Mouse (Mus musculus): ENCODE results near the gene Sfxn3. TPM values are rescaled to one million over a fixed set of nuclear protein-coding genes. Genes with fewer than 3 reads are reported as not detected.

Sfxn3 gene
- polyA plus RNA-seq, 1 experiment from 2014 or later = 24.5 TPM

DNA sequence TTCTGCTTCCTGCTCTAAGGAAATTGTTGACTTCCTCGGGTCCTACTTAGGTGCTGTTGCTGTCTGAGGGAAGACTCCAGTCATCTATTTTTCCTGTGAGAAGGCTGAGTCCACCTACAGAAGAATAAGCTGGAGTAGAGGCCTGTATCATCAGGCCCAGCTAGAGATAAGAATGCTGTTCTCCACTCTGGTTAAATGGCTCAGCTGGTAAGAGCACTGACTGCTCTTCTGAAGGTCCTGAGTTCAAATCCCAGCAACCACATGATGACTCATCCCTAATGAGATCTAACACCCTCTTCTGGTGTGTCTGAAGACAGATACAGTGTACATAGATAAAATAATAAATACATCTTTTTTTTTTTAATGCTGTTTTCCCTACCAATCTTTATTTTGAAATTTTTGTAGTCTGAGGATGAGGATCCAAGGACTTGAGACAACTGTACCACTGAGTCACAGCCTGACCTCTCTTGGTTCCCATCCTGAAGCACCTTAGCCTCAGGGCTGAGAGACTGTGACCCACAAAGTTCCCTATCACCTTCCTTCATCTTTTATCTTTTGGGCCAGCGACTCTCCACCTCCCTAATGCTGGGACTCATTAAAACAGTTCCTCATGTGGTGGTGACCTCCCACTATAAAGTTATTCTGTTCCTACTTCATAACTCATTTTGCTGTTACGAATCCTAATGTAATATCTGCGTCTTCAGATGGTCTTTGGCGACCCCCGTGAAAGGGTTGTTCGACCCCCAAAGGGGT lies 20.6 kb downstream of the Sfxn3 start:
- peaks cover 51% of the 10 kb centered on the region for H3K27me3 ChIP-seq (replicated peaks)
- no peaks in the 10 kb centered on the region for H3K9me3 ChIP-seq
- no peak overlapping the region for H3K27ac ChIP-seq
- 76% methylated on average over 7 of the region's 7 CpGs for WGBS
- H3K36me3 ChIP-seq = no peaks in the 10 kb centered on the region
- H3K4me3 ChIP-seq (replicated peaks) = no peak overlapping the region
- no peak overlapping the region for H3K4me2 ChIP-seq
- H3K9ac ChIP-seq = no peak overlapping the region
- no peak for ATAC-seq (ENCODE audit: insufficient read depth, low FRiP score, low read depth)
- H3K4me1 ChIP-seq = no peaks in the 10 kb centered on the region

DNA sequence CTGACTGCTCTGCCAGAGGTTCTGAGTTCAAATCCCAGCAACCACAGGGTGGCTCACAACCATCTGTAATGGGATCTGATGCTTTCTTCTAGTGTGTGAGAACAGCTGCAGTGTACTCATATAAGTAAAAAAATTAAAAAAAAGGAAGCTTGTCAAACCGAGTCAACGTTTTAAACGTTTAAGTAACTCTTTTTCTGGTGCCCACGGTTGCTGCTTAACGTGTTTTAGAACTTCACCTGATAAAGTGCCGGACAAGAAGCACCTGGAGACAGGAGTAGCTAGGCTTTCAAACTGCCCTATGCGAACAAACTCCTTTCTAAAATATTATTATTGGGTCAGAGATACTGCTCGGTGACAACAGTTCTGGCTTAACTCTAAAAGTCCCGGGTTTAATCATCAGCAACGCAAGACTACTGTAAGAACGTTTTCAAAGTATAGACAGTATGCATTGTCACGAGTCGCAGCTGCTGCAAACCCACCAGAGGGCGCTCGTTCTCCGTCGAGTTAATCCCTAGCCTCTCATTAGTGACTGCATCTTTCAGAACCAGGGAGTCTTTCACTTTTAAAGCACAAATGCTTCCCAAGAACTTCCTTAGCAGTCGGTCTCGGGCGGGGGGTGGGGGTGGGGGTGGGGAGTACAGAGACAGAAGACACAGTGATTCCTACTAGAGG lies 26.7 kb downstream of the Sfxn3 start:
- Histone ChIP-seq H3K4me1 (peaks cover 35% of the 10 kb centered on the region), H3K4me2 (peak overlapping the region; percentile 97), H3K9ac (peak overlapping the region; percentile 89; the same call in 1 of the 2 replicates), H3K4me3 (replicated peaks) (peak overlapping the region; percentile 78), H3K27ac (peak overlapping the region; percentile 97), H3K9me3 (no peaks in the 10 kb centered on the region), H3K27me3 (replicated peaks) (peaks cover 32% of the 10 kb centered on the region), H3K36me3 (no peaks in the 10 kb centered on the region)
- 6% methylated on average over 20 of the region's 20 CpGs for WGBS
- ATAC-seq (ENCODE audit: insufficient read depth, low FRiP score, low read depth) = 0 out of 2 replicates have a peak, but pooled peaks have one; percentile 44

DNA sequence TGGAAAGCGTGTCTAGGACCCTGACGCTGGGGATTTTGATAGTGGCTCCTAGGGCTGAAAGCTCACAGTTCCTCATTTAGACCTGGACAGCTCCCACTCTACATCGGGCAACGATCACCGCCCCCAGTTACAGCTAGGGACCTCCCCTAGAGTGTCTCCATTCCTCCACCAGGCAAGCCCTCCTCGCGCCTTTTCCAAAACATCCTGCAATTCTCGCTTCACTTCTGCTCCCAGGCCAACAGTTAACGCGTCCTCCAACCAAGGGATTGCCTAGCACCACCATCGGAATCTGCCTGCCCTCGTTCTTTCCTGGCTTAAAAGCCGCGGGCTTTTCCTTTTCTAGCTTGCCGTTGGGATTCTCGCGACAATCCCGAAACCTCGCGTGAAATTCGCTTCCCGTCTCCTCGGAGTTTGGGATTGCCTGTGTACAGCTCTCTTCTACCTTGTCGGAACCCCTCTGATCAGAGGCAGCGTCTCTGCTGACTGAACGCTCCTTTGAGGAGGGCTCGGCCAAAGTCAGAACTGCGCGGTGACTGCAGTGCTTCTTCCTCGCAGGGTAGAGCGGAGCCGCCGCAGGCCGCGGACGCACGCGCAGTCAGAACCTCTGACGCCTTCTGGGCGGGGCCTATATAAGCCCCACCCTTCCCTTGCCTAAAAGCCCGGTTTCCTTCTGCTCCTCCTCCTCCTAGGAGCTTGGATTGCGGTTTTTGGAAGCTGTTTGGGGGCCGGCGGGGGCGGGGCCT lies 27.4 kb downstream of the Sfxn3 start, which contains the start of gene Kazald1:
Gene Kazald1 (plus strand): TSS at position 662 of the 743 bp plus-strand sequence.
- Histone ChIP-seq H3K27ac (peak within 1 kb of the TSS; percentile 97), H3K36me3 (no peaks in the 10 kb centered on the region), H3K4me3 (replicated peaks) (peak within 1 kb of the TSS; percentile 78), H3K27me3 (replicated peaks) (peaks cover 38% of the 10 kb centered on the region), H3K9ac (peak within 1 kb of the TSS; percentile 89), H3K4me1 (peaks cover 41% of the 10 kb centered on the region), H3K9me3 (no peaks in the 10 kb centered on the region), H3K4me2 (peak within 1 kb of the TSS; percentile 97)
- under 1% methylated on average over 45 of the region's 45 CpGs for WGBS
- peak; percentile 86 for ATAC-seq (ENCODE audit: insufficient read depth, low FRiP score, low read depth)

DNA sequence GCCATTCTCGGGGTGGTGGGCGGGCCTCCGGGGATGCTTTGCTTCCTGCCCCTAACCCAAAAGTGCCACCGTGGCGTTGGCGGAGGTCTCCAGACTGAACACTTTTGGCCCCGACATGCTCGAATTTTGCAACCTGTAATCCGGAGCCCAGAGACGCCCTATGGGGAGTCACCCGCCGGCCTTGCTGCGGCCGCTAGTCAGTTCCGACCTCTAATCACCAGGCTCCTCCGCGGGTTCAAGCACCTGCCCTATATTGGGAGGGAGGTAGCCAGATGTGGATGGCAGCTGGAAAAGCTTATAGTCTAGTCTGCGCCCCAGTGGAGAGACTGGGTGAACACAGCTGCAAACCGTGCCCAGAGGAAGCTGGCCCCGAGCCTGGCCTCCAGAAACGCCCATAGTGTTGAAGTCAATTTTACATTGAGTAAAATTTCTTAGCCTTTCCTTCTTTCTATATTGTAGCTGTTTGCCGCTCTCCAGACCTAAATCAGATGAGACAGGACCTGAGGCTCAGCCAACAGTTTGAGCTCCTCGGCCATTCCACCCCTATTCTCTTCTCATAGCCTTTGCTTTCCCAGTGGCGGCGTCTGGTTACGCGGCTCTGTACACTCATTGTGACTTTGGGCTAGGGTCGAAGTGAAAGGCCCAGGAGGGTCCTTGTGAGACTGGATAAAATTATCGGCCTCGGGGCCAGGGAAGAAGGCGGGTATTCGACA lies 28.2 kb downstream of the Sfxn3 start:
- peak overlapping the region; percentile 97 for H3K4me2 ChIP-seq
- H3K36me3 ChIP-seq = no peaks in the 10 kb centered on the region
- WGBS = 2% methylated on average over 32 of the region's 32 CpGs
- peak; percentile 32 for ATAC-seq (ENCODE audit: insufficient read depth, low FRiP score, low read depth)
- peak overlapping the region; percentile 78 for H3K4me3 ChIP-seq (replicated peaks)
- H3K27ac ChIP-seq = peak overlapping the region; percentile 97; the same call in 1 of the 2 replicates
- peaks cover 45% of the 10 kb centered on the region for H3K27me3 ChIP-seq (replicated peaks)
- H3K4me1 ChIP-seq = peaks cover 48% of the 10 kb centered on the region
- no peaks in the 10 kb centered on the region for H3K9me3 ChIP-seq
- H3K9ac ChIP-seq = peak overlapping the region; percentile 39

DNA sequence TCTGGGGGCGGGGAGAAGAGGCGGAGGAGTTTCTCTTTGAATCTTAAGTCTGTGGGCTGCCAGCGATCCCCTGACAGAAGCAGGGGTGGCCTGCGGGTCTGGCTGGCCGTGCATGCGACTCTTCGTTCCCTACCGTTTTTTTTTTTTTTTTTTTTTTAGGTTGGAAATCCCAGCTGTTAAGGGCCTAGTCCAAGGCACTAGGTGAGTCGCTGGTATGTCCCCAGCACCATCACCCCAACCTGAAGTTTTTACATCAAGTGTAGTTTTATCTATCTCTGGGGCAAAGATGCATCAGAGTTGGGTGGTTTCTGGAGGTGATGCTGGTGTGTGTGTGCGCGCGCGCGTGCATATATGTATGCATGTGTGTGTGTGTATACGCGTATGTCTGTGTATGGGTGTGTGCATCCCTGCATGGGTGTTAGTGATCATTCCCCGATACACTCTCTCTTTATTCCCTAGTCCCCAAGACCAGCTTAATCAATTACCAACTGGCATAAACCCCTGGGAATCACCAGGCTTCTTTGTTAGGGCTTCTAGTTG lies 28.8 kb downstream of the Sfxn3 start:
- no peak overlapping the region for H3K9ac ChIP-seq
- 15% methylated on average over 17 of the region's 17 CpGs for WGBS
- H3K27me3 ChIP-seq (replicated peaks) = peaks cover 52% of the 10 kb centered on the region
- no peaks in the 10 kb centered on the region for H3K9me3 ChIP-seq
- no peak for ATAC-seq (ENCODE audit: insufficient read depth, low FRiP score, low read depth)
- peaks cover 54% of the 10 kb centered on the region for H3K4me1 ChIP-seq
- peak overlapping the region; percentile 78 for H3K4me3 ChIP-seq (replicated peaks)
- no peaks in the 10 kb centered on the region for H3K36me3 ChIP-seq
- peak overlapping the region; percentile 97; the same call in 1 of the 2 replicates for H3K27ac ChIP-seq
- peak overlapping the region; percentile 97 for H3K4me2 ChIP-seq

GRCm38 (mm10) chr19:45076586-45077510 lies 29.5 kb downstream of the Sfxn3 start:
- ATAC-seq (ENCODE audit: insufficient read depth, low FRiP score, low read depth) = no peak
- H3K27me3 ChIP-seq (replicated peaks) = peaks cover 55% of the 10 kb centered on the region
- H3K4me3 ChIP-seq (replicated peaks) = peak overlapping the region; percentile 78
- 1% methylated on average over 62 of the region's 62 CpGs for WGBS
- no peak overlapping the region for H3K9ac ChIP-seq
- H3K4me1 ChIP-seq = peaks cover 56% of the 10 kb centered on the region
- H3K36me3 ChIP-seq = no peaks in the 10 kb centered on the region
- no peak overlapping the region for H3K27ac ChIP-seq
- no peaks in the 10 kb centered on the region for H3K9me3 ChIP-seq
- H3K4me2 ChIP-seq = peak overlapping the region; percentile 97

DNA sequence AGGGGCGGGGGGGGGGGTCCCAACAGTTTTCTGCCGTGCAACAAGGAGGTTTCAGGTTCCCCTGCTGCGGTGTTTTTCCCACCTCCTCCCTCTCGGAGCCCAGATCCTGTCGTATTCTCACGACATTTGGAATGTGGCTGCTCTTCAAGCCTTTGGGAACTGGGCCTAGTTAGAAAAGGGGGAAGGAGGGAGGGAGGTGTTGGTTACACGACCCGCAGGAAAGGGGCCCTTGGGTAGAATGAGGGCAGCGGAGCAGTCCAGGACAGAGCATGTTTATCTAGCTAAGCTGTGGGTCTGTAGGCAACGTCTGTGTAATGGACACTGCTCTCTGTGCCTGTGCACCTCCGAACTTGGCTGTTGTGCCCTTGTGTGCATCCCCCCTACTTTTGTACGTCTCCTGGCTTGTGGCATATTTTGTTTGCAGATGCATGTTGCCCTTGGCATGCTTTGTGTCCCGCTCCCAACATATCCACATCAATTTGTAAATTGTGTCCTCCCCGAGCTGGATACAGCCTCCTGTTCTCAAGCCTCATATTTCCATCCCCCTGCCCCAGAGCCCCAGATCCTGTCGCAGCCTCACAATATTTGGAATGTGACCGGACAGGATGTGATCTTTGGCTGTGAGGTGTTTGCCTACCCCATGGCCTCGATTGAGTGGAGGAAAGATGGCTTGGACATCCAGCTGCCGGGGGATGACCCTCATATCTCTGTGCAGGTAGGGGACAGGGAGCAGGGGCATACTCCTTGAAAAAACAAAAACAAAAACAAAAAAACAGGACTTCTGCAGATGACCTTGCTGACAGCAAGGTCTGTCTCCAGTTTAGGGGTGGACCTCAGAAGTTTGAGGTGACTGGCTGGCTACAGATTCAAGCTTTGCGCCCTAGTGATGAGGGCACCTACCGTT lies 30.7 kb downstream of the Sfxn3 start:
- 0 out of 2 replicates have a peak overlapping the region, but pooled peaks have one; percentile 2 for H3K4me2 ChIP-seq
- H3K27me3 ChIP-seq (replicated peaks) = peaks cover 62% of the 10 kb centered on the region
- H3K9ac ChIP-seq = no peak overlapping the region
- H3K36me3 ChIP-seq = no peaks in the 10 kb centered on the region
- H3K4me1 ChIP-seq = peaks cover 56% of the 10 kb centered on the region
- WGBS = 9% methylated on average over 20 of the region's 20 CpGs
- H3K27ac ChIP-seq = no peak overlapping the region
- no peak for ATAC-seq (ENCODE audit: insufficient read depth, low FRiP score, low read depth)
- no peaks in the 10 kb centered on the region for H3K9me3 ChIP-seq
- H3K4me3 ChIP-seq (replicated peaks) = peak overlapping the region; percentile 78; the same call in 1 of the 2 replicates

GRCm38 (mm10) chr19:45078971-45079764 lies 31.9 kb downstream of the Sfxn3 start:
- no peak overlapping the region for H3K27ac ChIP-seq
- H3K4me3 ChIP-seq (replicated peaks) = peak overlapping the region; percentile 31
- 8% methylated on average over 17 of the region's 17 CpGs for WGBS
- H3K27me3 ChIP-seq (replicated peaks) = peaks cover 67% of the 10 kb centered on the region
- no peaks in the 10 kb centered on the region for H3K9me3 ChIP-seq
- H3K36me3 ChIP-seq = no peaks in the 10 kb centered on the region
- H3K4me2 ChIP-seq = peak overlapping the region; percentile 65
- H3K9ac ChIP-seq = 0 out of 2 replicates have a peak overlapping the region, but pooled peaks have one; percentile 13
- ATAC-seq (ENCODE audit: insufficient read depth, low FRiP score, low read depth) = no peak
- peaks cover 56% of the 10 kb centered on the region for H3K4me1 ChIP-seq

All from stomach, embryonic 15.5 days (tissue).